Mouse (Mus musculus): ENCODE measurements around the gene Arsb. TPM values are rescaled to one million over a fixed set of nuclear protein-coding genes. Genes with fewer than 3 reads are reported as not detected.
A peak's percentile ranks its signal among the peaks of the same experiment; 100 is the strongest.

Gene Arsb
- polyA plus RNA-seq, 1 experiment from 2014 or later, result 11.9 TPM

DNA sequence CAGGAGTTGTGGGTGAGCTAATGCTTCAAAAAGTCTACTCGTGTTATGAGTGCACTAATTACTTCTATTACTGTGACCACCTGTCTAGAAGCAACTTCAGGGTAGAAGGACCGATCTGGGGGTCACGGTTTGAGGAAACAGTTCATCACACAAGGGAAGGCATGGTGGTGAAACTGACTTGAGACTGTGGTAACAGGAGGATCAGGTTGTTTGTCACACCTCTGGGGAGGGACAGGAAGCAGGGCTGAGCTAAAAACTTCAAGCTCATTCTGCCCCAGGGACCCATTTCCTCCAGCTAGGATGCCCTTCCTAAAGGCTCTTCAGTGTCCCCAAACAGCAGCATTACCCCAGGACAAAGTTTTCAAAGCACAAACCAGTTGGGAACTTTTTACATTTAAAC, 8.6 kb upstream of the Arsb start:
- WGBS, result 75% methylated on average over 3 of the region's 3 CpGs
- TF ChIP-seq CTCF (IDR thresholded peaks at IDR 0.05; ENCODE audit: low read depth), result no peak

DNA sequence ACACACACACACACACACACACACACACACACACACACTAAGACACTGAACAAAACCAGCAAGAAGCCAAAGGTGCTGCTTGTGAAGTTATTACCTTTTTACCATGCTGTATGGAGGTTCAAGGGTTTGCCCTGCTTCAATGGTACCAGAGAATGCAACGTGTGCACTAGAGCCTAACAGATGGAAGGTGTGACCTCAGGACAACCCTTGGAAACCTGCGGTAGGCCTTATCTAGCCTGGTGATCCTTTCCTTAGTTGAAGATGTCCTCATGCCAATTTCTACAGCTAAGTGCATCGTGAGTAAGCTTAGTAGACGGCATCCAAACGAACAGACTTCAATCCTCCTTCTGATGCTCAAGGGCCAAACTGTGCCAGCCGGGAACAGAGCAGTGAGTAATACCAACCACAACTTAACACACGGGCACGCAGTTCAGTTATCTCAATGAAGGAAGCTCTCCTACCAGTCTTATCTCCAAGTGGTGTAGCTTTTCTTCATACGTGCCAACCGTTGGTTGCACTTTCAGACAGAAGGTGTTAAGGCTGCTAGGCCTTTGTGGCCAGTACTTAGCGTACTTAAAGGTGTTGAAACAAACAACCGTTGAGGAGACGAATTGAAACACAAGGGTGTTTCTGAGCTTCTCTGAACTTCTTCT, 7.0 kb upstream of the Arsb start:
- H3K4me3 ChIP-seq (replicated peaks; ENCODE audit: low read depth, low read length), result no peak overlapping the region
- ATAC-seq (replicated peaks; ENCODE audit: low FRiP score, low read depth) (no peak), DNase-seq (ENCODE audit: low spot score) (no peak)
- H3K27me3 ChIP-seq (ENCODE audit: insufficient read depth, low read length), result no peaks in the 10 kb centered on the region
- H3K9ac ChIP-seq (ENCODE audit: low read depth, low read length), result no peak overlapping the region
- no peaks in the 10 kb centered on the region for H3K36me3 ChIP-seq (ENCODE audit: insufficient read depth, low read length)
- H3K4me2 ChIP-seq (ENCODE audit: low read length), result no peak overlapping the region
- WGBS, result 76% methylated on average over 13 of the region's 13 CpGs
- H3K9me3 ChIP-seq (replicated peaks; ENCODE audit: low read length), result no peaks in the 10 kb centered on the region
- H3K4me1 ChIP-seq (replicated peaks; ENCODE audit: insufficient read depth, low read length), result no peaks in the 10 kb centered on the region
- TF ChIP-seq CTCF (IDR thresholded peaks at IDR 0.05; ENCODE audit: low read depth), result no peak
- H3K27ac ChIP-seq, result no peak overlapping the region

More for the DNA sequence above, 8.6 kb upstream of the Arsb start:
- Histone ChIP-seq H3K4me2 (ENCODE audit: low read length) (no peak overlapping the region), H3K27me3 (ENCODE audit: insufficient read depth, low read length) (no peaks in the 10 kb centered on the region), H3K9ac (ENCODE audit: low read depth, low read length) (no peak overlapping the region), H3K4me3 (replicated peaks; ENCODE audit: low read depth, low read length) (no peak overlapping the region), H3K36me3 (ENCODE audit: insufficient read depth, low read length) (no peaks in the 10 kb centered on the region), H3K27ac (no peak overlapping the region), H3K9me3 (replicated peaks; ENCODE audit: low read length) (no peaks in the 10 kb centered on the region), H3K4me1 (replicated peaks; ENCODE audit: insufficient read depth, low read length) (no peaks in the 10 kb centered on the region)
- ATAC-seq (replicated peaks; ENCODE audit: low FRiP score, low read depth) (no peak), DNase-seq (ENCODE audit: low spot score) (no peak)

DNA sequence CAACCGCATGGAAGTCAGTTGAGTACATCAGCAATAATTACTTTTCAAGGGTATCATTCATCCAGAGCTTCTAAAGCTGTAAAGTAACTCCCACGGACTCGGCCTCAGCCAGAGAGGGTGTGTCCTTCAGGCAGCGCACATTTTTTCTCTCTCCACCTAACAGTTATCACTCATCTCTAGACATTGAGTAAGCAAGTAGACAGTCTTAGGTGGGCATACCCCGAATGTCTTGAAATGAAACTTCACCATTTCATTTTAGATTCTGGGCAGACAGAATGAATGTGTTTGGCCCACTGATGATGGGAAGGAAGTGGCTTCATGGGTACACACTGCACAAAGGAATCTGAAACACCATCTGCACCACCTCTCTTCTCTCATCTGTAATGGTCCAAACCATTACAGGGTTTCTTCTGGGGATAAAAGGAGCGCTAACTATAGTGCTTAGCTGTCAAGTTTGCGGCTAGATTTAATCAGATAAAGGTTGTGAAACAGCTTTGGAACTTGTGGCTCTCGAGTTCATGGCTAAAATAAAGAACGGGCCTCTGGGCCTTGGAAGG, 321 bp upstream of the Arsb start:
- WGBS, result 20% methylated on average over 9 of the region's 9 CpGs
- peak overlapping the region; percentile 50 for H3K4me3 ChIP-seq (replicated peaks; ENCODE audit: low read depth, low read length)
- peak overlapping the region; percentile 67 for H3K27ac ChIP-seq
- DNase-seq (ENCODE audit: low spot score) (peak; percentile 69), ATAC-seq (replicated peaks; ENCODE audit: low FRiP score, low read depth) (no peak)
- peak overlapping the region; percentile 80 for H3K4me2 ChIP-seq (ENCODE audit: low read length)
- no peaks in the 10 kb centered on the region for H3K27me3 ChIP-seq (ENCODE audit: insufficient read depth, low read length)
- no peaks in the 10 kb centered on the region for H3K36me3 ChIP-seq (ENCODE audit: insufficient read depth, low read length)
- peaks cover 12% of the 10 kb centered on the region for H3K4me1 ChIP-seq (replicated peaks; ENCODE audit: insufficient read depth, low read length)
- H3K9ac ChIP-seq (ENCODE audit: low read depth, low read length), result peak overlapping the region; percentile 78
- H3K9me3 ChIP-seq (replicated peaks; ENCODE audit: low read length), result no peaks in the 10 kb centered on the region
- no peak for TF ChIP-seq CTCF (IDR thresholded peaks at IDR 0.05; ENCODE audit: low read depth)

DNA sequence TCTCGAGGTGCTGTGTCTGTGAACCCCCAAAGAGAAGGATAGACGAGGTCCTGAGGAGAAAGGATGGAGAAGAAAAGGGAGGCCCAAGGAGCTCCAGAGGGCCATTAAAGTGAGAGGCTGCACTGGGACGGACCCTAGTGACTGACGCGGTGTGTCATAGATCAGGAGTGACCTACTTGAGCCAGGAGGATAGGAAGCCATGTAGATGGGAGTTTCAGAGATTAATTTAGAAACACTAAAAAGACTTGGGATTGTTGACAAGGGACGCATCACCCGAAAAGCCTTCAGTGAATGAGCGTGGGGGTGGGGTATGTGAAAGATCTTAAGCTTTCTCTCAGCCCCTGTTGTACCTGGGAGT, 828 bp downstream of the Arsb start:
- Histone ChIP-seq H3K36me3 (ENCODE audit: insufficient read depth, low read length) (no peaks in the 10 kb centered on the region), H3K4me2 (ENCODE audit: low read length) (peak overlapping the region; percentile 80), H3K9me3 (replicated peaks; ENCODE audit: low read length) (no peaks in the 10 kb centered on the region), H3K9ac (ENCODE audit: low read depth, low read length) (peak overlapping the region; percentile 78), H3K27me3 (ENCODE audit: insufficient read depth, low read length) (no peaks in the 10 kb centered on the region), H3K4me3 (replicated peaks; ENCODE audit: low read depth, low read length) (peak overlapping the region; percentile 50), H3K27ac (peak overlapping the region; percentile 67), H3K4me1 (replicated peaks; ENCODE audit: insufficient read depth, low read length) (peaks cover 12% of the 10 kb centered on the region)
- WGBS, result 19% methylated on average over 8 of the region's 8 CpGs
- no peak for TF ChIP-seq CTCF (IDR thresholded peaks at IDR 0.05; ENCODE audit: low read depth)
- ATAC-seq (replicated peaks; ENCODE audit: low FRiP score, low read depth) (peak; percentile 62), DNase-seq (ENCODE audit: low spot score) (no peak)

DNA sequence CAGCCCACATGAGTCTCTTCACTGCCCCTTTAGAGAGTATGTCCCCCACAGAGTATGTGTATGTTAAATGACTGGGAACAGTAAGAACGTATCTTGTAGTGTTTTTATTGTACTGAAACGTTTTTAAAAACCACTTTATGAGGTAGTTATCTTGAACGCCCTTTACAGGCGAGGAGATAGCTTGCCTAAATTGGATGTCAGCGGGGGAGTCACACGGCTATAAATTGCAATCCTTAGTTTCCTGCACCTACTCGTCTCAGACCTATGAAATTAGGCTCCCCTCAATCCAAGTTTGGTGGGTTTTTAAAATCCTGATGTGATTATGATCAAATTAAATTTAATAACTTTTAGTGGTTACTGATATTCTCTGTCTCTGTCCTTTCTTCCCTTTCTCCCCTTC, 1.4 kb downstream of the Arsb start:
- Histone ChIP-seq H3K9me3 (replicated peaks; ENCODE audit: low read length) (no peaks in the 10 kb centered on the region), H3K4me1 (replicated peaks; ENCODE audit: insufficient read depth, low read length) (peaks cover 12% of the 10 kb centered on the region), H3K4me3 (replicated peaks; ENCODE audit: low read depth, low read length) (peak overlapping the region; percentile 50; the same call in 1 of the 2 replicates), H3K4me2 (ENCODE audit: low read length) (peak overlapping the region; percentile 80), H3K27me3 (ENCODE audit: insufficient read depth, low read length) (no peaks in the 10 kb centered on the region), H3K36me3 (ENCODE audit: insufficient read depth, low read length) (no peaks in the 10 kb centered on the region), H3K9ac (ENCODE audit: low read depth, low read length) (0 out of 2 replicates have a peak overlapping the region, but pooled peaks have one; percentile 78), H3K27ac (no peak overlapping the region)
- 45% methylated on average over 7 of the region's 7 CpGs for WGBS
- TF ChIP-seq CTCF (IDR thresholded peaks at IDR 0.05; ENCODE audit: low read depth), result no peak
- no peak for ATAC-seq (replicated peaks; ENCODE audit: low FRiP score, low read depth)
- DNase-seq (ENCODE audit: low spot score), result no peak

DNA sequence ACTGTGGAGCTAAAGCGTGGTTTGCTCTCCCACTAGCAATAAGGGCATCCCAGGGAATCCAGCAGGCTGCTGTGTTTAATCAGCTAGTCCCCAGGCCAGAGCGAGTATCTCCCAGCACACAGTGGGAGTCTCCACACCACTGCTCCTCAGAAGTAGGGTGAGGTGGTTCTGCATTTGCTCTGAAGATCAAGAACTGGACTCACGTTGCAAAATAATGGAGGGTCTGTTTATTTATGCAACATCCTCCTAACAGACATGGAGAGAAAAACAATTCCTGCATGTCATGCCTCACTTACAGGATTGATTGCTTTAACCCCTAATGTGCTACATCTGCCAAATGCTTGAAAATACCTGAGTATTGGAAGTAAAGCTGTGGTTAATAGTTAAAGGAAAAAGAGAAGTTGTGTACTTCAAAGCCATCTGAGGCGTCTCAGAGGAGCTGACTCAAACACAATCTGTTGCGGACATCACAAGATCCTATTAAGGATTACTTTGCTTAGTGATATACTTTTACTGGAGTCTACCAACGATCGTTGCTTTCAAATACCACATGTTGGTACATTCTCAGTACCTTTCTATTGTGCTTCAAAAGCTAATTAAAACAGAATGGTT, 2.4 kb downstream of the Arsb start:
- H3K4me3 ChIP-seq (replicated peaks; ENCODE audit: low read depth, low read length), result no peak overlapping the region
- no peaks in the 10 kb centered on the region for H3K27me3 ChIP-seq (ENCODE audit: insufficient read depth, low read length)
- ATAC-seq (replicated peaks; ENCODE audit: low FRiP score, low read depth), result no peak
- H3K4me1 ChIP-seq (replicated peaks; ENCODE audit: insufficient read depth, low read length), result peaks cover 12% of the 10 kb centered on the region
- H3K27ac ChIP-seq, result no peak overlapping the region
- DNase-seq (ENCODE audit: low spot score), result no peak
- no peaks in the 10 kb centered on the region for H3K9me3 ChIP-seq (replicated peaks; ENCODE audit: low read length)
- no peak overlapping the region for H3K4me2 ChIP-seq (ENCODE audit: low read length)
- 46% methylated on average over 7 of the region's 7 CpGs for WGBS
- H3K36me3 ChIP-seq (ENCODE audit: insufficient read depth, low read length), result no peaks in the 10 kb centered on the region
- no peak overlapping the region for H3K9ac ChIP-seq (ENCODE audit: low read depth, low read length)
- TF ChIP-seq CTCF (IDR thresholded peaks at IDR 0.05; ENCODE audit: low read depth), result no peak

All from kidney, postnatal 0 days (tissue).